Mouse (Mus musculus) frontal cortex, postnatal 14 days (tissue): Measurements from ENCODE around the gene Zbtb1.
"Not testable (repeated sequence)": the region's sequence is repeated elsewhere in the genome, so short reads cannot be mapped to it uniquely, and the experiment has no call there.

Experiments
- DNase-seq, 2 experiments: peaks; one replicate each; pipeline ENCODE4 v3.0.0; 2022; ENCODE audit warnings: low spot score in 2 of 2

Gene Zbtb1

DNA sequence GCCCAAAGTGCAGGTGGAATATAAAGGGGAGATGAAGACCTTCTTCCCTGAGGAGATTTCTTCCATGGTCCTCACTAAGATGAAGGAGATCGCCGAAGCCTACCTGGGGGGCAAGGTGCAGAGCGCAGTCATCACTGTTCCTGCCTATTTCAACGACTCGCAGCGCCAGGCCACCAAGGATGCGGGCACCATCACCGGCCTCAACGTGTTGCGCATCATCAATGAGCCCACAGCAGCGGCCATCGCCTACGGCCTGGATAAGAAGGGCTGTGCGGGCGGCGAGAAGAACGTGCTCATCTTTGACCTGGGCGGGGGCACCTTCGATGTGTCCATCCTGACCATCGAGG is 34.7 kb downstream of the Zbtb1 start:
- DNase-seq, result peak in 1 of 2 experiments; percentile 15

DNA sequence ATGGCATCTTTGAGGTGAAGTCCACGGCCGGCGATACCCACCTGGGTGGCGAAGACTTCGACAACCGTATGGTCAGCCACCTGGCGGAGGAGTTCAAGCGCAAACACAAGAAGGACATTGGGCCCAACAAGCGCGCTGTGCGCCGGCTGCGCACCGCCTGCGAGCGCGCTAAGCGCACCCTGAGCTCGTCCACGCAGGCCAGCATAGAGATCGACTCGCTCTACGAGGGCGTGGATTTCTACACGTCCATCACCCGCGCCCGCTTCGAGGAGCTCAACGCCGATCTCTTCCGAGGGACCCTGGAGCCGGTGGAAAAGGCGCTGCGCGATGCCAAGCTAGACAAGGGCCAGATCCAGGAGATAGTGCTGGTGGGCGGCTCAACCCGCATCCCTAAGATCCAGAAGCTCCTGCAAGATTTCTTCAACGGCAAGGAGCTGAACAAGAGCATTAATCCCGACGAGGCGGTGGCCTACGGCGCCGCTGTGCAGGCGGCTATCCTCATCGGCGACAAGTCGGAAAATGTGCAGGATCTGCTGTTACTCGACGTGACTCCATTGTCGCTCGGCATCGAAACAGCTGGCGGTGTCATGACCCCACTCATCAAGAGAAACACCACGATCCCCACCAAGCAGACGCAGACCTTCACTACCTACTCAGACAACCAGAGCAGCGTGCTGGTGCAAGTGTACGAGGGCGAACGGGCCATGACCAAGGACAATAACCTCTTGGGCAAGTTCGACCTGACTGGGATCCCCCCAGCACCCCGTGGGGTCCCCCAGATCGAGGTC is 35.3 kb downstream of the Zbtb1 start:
- DNase-seq, result peak; percentile 14 to 34

DNA sequence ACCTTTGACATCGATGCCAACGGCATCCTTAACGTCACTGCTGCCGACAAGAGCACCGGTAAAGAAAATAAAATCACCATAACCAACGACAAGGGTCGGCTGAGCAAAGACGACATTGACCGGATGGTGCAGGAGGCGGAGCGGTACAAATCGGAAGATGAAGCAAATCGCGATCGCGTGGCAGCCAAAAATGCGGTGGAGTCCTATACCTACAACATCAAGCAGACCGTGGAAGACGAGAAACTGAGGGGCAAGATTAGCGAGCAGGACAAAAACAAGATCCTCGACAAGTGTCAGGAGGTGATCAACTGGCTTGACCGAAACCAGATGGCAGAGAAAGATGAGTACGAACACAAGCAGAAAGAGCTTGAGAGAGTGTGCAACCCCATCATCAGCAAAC is 35.9 kb downstream of the Zbtb1 start:
- no peak for DNase-seq

DNA sequence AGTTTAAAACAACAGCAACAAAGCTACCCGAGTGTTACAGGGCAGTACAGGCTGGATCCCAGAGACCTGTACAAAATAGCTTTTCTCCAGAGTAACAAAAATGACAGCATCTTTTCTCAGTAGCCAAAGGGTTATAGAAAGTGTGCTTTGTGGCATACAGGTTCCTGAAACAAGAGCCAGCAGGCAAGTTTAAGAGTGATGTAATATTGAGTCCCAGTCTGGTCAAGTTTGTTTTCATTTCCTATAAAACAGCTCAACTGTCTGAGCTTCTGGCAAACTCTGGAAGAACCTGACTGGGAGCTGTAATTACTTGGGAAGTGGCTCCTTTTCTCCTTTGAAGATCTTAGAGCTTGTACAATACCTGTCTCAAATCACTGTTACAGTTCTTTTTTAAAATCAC is 37.1 kb downstream of the Zbtb1 start:
- no peak for DNase-seq

DNA sequence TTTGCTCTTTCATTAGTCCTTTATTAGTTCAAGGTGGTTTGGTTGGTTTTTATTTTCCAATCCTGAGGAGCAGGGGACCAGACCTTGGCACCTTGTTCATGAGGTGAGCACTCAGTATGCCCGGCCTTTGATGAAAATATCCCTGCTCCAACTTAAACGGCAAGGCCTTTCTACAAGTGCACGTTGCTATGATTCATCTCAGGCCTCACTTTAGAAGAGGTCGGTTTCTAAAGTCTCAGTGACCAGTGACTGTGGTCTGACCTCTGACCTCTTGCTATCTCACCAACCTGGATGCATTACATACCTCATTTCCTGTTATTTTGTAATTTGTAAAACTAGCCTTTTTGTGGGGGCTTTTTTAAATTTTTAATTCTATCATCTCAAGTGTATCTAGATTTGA is 39.1 kb downstream of the Zbtb1 start:
- DNase-seq, result no peak

DNA sequence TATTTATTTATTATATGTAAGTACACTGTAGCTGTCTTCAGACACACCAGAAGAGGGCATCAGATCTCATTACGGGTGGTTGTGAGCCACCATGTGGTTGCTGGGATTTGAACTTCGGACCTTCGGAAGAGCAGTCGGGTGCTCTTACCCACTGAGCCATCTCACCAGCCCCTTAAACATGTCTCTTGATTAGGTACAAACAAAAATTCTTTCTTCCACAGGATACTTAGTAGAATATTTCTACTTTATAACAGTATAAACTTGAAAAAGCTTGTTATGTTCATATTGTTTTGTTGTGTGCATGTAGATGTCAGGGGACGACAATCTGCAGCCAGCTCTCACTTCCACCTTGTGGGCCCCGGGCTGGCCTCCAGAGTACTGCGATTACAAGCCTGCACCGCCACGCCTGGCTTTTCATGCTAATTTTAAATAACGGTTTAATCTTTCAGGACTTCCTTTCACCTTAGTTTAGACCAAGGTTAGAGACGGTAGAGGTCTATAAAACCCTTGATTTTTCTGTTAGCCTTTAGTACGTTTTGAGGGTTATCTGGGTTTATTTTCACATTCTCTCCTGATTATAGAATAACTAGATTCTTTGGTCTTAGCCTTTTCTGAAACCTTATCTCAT is 45.4 kb downstream of the Zbtb1 start:
- DNase-seq, result no peak

DNA sequence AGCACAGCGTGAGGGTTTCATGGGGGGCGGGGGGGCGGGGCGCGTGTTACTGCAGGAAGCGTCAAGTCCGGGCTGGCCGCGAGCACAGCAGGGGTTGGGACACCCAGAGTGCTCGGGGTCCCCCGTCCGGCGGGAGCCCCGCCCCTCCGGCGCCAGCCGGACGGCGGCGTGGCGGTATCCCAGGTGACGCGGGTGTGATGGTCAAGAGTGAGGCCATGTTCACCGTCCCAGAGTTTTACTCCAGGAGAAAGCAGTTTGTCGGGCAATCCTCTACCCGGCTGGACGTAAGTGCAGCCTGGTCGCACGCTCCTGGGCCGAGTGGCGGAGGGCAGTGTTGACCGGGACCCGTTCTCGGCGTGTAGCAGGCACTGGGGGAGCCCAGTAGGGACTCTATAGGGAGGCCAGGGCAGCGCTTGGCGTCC is 47.4 kb downstream of the Zbtb1 start, which contains the start of gene Ppp1r36:
Gene Ppp1r36 (plus strand): TSS at position 106 of the 422 bp plus-strand sequence.
- no peak for DNase-seq

DNA sequence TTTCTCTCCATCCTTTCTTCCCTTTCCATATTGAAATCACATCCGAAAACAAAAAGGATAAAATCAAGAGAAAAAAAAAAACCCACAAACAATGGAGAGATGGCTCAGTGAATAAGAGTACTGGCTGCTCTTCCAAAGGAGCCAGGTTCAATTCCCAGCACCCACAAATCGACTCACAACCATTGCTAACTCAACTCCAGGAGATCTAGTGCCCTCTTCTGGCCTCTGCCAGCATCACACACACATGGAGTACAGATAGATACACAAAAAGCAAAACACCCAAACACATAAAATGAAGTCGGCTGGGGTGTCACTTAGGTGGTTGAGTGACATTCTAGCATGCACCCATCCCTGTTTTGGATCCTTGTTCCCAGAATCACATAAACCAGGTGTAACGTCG is 48.3 kb downstream of the Zbtb1 start:
- DNase-seq, result no peak

DNA sequence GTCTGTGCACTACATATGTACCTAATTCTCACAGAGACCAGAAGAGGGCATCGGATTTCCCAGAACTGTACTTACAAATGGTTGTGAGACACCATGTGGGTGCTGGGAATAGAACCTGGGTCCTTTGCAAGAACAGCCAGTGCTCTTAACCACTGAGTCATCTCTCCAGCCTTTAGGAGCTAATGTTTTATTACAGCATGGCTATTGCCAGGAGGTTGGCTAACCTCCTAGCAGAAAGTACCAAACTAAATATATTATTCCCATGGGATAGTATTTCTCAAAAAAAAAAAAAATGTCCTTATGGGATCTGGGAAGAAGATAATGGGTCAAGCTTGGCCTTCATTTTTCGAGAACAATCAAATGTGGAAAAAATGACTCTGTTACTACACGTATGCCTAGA is 55.2 kb downstream of the Zbtb1 start:
- no peak for DNase-seq

DNA sequence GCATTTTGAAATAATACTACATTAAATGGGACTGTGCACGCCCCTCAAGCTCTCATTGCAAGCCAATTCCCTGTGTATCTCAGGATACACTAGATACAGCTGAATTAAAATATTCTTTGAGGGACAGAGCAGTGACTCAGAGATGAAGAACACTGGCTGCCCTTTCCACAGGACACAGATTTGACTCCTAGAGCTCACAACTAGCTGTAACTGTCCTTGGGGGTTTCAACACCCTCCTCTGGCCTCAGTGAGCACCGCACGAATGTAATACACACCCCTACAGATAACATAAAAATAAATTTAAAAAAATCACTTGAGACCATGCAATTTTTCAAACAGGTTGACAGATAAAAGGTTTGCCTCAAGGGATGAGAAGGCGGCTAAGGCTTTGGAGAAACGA is 57.5 kb downstream of the Zbtb1 start:
- no peak for DNase-seq

DNA sequence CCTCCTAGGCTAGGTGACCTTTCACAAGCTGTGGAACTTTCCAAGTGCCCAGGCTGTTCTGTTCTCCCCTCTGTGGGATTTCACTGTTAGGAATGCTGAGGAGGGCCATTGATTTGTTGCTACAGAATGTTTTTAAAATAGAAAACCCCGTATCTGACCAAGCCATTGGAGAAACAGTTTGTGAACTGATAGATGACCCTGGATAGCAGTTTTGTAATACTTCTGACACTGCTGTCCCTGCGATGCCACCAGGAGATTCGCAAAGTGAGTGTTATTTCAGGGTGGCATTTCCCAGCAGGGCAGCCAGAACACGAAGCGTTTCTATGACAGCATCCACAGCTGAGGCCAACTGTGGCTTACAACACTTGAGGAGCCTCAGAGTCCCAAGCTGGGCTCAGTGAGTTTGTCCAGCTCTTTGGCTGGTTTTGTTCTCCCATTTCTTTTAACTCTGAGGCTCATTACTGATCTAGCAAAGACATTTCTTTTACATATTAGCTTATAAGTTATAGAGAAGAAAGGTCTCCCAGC is 60.9 kb downstream of the Zbtb1 start:
- no peak for DNase-seq

DNA sequence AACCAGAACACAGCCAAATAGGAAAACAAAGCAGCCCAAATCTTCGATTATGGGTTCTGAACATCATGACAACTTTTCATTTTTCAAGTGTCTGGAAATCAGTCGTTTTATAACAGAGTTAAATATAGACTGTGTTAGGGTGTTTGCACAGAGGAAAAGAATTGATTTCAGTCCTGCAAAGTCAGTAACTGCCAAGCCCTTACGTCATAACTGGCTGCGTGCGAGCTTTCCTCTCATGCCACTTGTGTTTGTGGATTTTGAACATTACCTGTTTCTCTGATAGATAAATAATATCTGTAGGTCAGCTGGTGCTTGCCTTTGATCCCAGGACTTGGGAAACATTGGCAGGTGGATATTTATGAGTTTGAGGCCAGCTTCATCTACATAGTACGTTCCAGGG is 61.4 kb downstream of the Zbtb1 start:
- no peak for DNase-seq

DNA sequence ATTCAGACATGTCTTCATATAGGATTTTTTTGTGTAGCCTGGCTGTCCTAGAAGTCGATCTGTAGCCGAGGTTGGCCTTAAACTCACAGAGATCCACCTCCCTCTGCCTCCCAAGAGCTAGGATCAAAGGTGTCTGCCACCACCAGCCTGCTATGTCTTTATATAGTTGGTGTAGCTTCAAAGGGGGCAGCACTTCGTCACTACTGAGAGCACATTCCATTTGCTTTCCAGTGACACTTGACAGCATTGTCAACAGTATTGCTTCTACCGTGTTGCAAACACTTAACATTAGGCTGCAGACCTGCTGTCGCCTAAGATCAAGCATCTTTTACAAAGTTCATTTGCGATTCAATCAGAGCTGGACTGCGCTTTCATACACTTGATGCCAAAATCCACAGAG is 64.0 kb downstream of the Zbtb1 start:
- no peak for DNase-seq

DNA sequence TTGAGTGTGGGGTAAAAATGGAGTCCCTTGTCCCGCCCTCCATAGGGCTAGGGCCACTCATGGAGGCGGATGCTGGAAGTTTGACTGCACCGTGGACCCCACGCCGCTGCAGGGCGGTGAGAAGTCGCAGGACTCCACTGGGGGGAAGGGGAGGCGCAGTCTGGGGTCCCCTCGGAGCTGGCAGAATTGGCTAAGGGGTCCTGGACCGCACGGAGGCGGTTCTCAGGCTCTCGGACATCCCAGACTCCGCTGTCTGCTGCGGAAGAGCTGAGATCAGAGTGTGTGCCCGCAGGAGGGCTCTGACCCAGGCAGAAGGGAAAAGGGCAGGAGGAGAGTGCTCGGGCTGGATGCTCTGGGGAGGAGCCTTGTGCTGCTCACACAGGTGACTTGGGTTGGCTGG is 65.0 kb downstream of the Zbtb1 start:
- DNase-seq, result no peak

DNA sequence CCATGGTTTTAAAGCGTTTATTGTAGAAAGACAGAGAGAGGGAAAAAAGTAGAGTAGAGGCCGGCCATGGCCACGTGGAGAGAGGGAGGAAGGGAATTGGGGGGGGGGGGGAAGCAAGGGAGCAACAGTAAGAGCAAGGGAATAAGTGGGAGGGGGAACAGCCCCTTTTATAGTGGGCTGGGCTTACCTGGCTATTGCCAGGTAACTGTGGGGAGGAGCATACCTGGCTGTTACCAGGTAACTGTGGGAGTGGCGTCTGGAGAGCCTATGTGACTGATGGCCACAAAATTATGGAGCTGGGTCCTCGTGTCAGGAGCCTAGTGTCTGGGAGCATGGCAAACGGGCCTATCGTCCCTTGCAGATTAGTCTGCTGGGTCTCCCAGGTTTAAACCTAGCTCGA is 65.5 kb downstream of the Zbtb1 start:
- no peak for DNase-seq

DNA sequence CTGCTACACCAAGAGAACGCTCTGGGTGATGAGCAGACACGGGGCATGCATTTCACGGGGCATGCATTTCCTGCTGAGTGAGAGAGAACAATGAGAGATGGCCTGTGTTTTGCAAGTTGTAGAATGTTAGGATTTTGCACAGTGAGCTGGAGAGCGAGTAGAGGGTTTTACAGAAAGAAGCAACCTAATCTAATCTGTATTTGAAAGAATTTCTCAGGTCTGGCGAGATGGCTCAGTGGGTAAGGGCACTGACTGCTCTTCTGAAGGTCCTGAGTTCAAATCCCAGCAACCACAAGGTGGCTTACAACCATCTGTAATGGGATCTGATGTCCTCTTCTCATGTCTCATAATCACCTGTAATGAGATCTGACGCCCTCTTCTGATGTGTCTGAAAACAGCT is 73.4 kb downstream of the Zbtb1 start:
- not testable (repeated sequence) for DNase-seq

DNA sequence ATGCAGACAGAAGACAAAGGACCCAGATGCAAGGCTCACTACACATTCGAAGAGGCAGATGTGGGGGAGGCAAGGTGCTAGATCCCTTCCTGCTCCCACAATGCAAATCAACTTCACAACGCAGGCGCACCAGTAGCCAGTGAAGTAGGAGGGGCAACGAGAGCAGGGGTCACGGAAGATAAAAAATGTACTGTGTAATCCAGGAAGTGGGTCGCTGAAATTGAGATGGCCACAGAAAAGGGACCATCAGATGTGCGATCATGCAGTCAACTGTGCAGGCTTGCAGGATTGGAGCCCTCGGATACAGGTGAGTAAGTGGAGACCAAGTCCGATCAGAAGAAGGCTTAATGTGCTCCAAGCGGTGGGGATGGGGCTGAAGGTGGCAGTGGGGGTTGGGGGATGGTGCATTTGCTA is 74.3 kb downstream of the Zbtb1 start:
- DNase-seq, result no peak

DNA sequence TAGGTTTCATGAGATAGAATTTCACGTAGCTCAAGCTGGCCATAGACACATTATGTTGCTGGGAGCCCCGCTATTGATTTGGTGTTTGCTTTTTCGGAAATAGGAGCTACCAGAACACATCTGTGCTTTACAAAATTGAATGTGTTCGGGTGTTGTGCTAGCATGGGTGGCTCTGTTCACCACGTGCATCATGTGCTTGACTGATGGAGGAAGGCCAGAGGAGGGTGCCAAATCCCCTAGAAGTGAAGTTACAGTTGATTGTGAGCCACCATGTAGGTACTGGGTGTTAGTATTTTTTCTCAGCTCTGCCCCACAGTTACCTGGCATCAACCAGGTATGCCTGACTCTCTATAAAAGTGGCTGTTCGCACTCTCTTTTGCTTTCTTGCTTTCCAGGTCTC is 74.8 kb downstream of the Zbtb1 start:
- DNase-seq, result no peak

DNA sequence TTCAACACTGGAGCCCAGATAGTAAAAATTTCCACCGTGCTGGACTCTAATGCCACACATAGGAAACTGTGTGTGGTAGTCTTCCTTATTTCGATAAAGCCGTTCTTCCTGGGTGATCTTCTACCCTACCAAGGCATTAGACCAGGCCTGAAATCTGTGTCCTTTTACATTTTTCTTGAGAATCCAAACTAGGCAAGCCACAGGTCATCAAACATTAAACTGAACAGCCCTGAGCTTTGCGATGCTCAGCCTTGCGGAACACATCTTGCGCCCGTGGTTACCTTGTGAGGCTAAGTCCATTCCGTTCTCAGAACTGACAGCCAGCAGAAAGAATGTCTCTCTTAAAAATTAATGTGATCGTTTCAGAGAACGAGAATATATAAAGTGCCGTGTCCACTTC is 76.1 kb downstream of the Zbtb1 start:
- no peak for DNase-seq
